Mouse (Mus musculus) gastrocnemius, postnatal 10 days (tissue): Measurements from ENCODE around the gene Rhbdf2. TPM values are rescaled to one million over a fixed set of nuclear protein-coding genes. Genes with fewer than 3 reads are reported as not detected.

Source experiments
- DNase-seq: peaks from one replicate; pipeline ENCODE4 v3.0.0; 2021; ENCODE audit warnings: mixed read lengths
- total RNA-seq, 2 experiments: library from RNA; stranded (reverse); gene quantifications; 2 replicates each; pipeline ENCODE4 v1.2.3; 2021

Gene Rhbdf2
- total RNA-seq, 2 experiments from 2014 or later: 5.2 to 8.4 TPM

DNA sequence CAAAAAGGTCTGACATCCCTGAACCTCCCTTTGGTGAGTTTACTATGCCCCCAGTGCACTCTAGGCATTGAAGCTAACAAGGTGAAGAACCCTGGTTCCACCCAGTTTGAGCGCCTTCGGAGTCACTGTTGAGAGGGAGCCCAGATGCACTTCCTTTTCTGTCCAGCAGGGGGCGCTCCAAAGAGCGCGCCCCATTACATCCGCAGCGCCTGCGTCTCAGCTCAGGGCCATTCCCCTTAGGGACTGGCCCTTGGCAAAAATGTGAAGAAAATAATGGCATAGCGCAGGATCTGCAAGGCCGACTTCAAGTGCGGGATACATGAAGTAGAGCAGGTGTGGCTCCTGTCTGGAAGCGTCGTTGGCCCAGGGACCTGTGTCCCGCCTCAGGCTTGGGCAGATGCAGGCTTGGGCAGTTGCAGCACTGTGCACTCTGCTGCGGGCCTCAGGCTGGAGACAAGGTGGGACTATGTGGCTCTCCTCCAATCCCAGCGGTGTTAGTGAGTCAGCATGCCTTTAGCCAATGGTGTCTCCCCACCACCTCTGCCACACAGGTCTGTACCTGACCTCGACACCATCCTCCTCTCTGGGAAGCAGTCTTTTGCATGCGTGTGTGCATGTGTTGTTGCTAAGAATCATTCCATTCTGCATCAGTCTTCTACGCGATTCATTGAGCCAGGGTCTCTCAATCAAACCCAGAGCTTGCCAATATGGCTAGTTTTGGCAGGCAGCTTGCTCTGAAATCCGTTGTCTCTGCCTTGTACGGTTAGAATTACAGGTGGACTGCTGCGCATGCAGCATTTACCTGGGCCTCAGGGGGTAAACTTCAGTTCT, 39.8 kb downstream of the Rhbdf2 start:
- peak; percentile 81 for DNase-seq

- DNase-seq: no peak
These were observed 40.5 kb downstream of the Rhbdf2 start, which contains the start of gene Aanat for GRCm38 (mm10) chr11:116586310-116586709. Gene Aanat (plus strand): TSS chr11:116586432.

DNA sequence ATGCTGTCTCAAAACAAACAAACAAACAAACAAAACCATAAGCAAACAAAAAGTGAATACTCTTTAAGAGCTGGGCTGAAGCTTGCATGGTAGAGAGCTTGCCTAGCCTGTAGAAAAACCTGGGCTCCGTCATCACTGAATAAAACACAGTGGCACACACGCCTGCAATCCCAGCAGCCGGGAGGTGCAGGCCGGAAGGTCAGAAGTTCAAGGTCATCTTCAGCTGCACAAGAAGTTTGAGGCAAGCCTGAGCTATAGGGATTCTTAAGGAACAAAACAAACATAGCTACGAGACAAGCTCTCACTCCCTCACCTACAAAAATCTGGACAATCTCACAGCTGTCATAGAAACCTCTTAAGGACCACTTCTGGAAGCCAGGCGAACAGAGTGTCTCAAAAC, 41.1 kb downstream of the Rhbdf2 start:
- DNase-seq: no peak

- DNase-seq: peak; percentile 90
These were observed 45.4 kb downstream of the Rhbdf2 start, which contains the start of gene Ube2o for GRCm38 (mm10) chr11:116581376-116581814. Gene Ube2o (minus strand): TSS chr11:116581447.

DNA sequence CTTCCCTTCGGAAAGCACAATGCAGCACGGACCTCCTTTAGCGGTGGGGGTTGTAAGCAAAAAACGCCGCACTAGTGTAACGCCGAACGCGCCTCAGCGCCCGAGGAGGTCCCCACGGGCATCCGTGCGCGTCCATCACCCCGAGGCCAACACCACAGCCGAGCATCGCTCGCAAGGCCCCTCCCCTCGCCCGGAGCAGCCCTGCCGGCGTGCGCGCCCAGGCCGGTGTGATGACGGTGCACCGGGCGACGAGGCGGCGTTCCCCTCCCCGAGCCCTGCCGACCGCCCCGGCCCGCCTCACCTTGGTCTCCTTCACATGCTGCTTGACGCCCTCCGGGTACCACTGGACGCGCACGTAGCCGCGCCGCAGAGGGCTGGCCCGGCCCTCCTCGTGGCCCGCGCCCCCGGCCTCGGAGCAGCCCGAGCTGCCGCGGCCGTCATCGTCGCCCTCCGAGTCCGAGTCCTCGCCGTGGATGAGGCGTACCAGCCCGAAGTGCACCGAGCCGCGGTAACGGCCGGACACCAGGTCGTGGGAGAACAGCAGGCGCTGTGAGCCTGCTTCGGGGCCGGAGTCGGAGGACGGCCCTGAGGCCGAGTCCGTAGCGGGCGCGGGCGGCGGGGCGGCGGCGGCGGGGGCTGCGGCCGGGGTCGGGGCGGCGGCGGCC, 46.0 kb downstream of the Rhbdf2 start:
- peak; percentile 49 for DNase-seq

- DNase-seq: no peak
These were observed 46.7 kb downstream of the Rhbdf2 start for GRCm38 (mm10) chr11:116580031-116580652.

GRCm38 (mm10) chr11:116579280-116579679, 47.5 kb downstream of the Rhbdf2 start:
- no peak for DNase-seq

DNA sequence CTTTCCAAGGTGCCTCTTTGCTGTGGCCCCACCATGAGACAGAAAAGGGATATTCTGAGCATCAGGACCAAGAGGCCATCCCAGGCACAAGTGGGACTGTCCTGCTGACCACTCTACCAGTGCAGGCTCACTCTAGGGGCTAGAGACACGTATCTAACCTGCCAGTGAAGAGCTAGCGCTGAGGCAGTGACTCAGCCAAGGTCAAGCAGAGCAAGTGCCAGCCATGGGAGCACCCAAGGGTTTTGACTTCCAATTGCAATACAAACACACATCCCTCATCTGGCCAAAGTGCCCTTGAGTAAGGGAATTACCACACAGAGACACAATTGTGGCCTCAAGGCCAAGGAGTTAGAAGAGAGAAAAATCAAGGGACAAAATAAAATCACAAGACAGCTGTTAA, 51.4 kb downstream of the Rhbdf2 start:
- DNase-seq: no peak

GRCm38 (mm10) chr11:116574982-116575381, 51.8 kb downstream of the Rhbdf2 start:
- DNase-seq: no peak

DNA sequence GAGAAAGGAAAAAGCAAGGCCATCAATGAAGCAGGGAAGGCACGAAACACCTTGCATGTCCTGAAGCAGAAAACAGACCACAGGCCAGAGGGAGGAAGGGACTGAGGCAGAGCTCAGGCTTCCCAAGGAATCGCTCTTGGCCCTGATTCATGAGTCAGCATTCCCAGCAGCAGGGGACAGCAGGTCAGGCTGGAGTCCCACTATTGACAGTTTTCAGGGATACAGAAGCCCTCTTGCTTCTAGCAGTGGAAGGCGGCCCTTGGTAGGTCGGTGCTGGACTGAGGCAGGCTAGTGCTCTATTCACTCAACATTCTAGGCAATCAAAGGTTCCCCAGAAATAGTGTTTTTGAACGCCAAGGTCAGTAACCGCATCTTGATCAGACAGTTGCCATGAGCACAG, 52.3 kb downstream of the Rhbdf2 start:
- DNase-seq: no peak

DNA sequence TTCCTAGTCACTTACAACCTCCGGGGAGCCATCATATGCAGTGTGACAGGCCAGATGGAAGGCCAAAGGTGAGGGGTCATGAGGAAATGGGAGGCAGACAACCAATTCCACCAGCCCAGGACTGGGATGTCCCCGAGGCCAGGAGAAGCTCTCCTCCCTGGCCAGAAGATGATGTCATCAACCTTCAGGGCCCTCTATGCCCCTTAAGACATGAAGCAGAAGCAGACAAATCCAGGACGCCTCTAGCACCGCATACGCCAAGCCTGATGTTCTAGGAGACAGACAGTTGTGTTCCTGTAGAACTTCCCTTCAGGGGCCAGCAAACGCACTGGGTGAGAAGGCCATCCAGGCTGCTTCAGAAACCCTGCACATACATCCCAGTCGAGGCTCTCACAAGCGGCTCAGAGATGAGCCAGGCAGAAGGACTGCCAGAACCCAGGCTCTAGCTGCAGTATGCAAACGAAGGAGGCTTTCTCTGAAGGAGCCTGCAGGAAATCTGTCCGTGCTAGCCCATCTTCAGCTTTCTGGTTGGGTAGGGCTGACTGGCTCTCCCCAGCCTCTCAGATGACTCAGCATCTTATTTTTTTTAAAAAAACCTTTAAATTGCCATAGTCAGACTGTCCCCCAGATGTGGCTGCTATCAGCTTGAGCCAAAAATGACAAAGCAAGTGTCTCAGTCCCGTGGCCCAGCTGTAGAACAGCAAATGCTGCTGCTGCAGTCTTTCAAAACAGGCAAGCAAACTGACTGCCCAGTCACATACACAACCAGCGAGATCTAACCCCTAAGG, 53.9 kb downstream of the Rhbdf2 start:
- no peak for DNase-seq

DNA sequence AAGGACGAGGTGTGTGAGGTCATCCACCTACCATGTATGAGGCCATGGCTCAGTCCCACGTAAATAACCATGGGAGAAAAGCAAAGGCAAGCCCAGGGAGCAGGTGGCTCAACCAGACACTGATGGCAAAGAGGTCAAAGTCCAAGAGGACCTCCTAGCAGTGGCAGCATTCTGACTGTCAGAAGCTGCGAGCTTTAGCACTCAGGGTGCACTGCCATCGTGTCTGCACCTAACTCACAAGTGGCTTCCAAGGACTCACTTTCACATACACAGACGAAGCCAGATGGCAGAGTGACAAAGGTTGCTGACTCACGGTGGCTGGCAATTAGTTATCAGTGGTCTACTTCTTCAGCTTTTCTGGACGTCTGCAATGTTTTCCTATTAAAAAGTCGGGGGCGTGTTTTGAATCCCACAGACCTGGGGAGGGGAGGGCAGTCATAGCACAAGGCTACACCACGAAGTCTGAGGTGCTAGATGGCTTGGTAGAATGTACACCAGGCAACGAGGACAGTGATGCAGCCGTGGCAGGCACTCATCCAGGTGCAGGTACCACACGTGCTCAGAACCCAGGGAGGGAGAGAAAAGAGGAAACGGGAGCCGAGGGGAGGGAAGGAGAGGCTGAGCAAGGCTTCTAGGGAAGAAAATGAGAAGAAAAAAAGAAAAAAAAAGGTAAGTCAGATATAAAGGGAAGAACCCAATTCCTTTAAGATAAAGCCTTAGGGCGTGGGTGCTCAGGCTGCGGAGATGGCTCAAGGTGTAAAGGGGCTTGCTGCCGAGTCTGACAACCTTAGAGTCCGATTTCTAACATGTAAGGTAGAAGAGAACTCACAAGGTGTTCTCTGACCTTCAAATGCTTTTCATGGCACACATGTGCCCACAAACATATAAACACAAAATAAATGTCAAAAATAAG, 54.8 kb downstream of the Rhbdf2 start:
- DNase-seq: no peak

DNA sequence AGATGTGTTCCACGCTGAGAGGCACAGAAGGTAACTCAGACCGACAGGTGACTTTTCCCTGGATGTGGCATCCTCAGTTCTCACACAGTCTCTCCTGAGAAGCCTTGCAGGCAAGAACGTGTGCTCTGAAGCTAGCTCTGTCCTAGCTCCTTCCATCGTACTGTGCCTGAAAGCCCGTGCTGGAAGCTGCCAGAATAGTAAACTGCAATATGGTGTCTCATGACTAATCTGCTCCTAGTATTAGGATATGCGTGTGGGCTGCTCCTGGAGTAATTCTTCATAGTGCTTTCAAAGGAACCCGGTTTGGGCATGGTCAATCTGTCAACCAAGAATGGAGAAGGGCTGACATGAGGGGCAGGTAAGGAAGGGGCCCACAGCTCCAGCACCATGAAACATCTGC, 56.0 kb downstream of the Rhbdf2 start:
- DNase-seq: no peak

DNA sequence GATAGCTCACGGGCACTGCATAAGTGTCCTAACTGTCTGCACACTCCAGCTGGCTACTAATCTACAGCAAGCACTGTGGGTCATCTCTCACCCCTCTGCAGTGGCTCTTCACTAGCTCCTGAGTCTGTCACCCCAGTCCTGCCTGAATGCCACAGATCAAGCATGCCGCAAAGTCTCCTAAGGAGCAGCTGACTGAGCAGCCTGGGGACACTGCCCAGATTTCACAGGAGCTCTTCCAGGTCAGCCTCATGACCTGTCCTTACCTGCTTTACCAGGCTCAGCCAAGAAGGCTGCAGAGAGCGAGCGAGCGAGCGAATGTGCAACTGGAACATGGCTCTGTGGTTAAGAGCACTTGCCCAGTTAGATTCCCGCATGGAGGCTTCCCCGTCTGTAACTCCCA, 59.3 kb downstream of the Rhbdf2 start:
- no peak for DNase-seq

DNA sequence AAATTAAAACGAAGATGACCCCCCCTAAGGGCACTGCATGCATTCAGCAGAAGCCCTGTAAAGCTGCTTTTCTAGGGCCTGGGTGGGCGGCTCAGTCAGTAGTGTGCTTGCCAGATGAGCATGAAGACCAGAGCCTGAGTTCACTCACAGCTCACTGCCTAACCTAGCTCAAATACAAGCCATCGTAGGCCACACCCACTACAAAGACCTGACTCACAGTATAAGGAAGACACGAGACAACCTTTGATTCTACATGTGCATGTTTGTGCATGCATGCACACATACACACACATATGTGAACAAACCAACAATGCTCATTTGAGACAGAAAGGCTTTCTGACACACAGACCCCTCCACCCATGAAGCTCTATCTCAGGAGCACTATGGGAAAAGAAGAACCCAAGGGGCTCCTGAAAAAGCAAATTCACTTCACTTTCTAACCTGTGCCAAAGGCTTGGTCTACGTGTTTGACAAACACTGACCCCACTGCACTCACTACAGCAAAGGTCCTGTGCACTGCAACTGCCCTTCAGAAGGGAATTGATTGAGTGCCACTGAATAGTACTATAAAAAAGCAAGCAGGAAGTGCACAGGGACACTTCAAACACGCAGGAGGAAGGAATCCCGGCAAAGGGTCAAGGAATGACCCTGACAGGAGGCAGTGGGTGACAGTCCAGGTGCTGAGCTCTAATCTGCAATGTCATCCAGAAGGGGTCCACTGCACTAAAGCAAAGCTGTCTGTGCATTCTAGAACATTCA, 61.4 kb downstream of the Rhbdf2 start:
- no peak for DNase-seq

DNA sequence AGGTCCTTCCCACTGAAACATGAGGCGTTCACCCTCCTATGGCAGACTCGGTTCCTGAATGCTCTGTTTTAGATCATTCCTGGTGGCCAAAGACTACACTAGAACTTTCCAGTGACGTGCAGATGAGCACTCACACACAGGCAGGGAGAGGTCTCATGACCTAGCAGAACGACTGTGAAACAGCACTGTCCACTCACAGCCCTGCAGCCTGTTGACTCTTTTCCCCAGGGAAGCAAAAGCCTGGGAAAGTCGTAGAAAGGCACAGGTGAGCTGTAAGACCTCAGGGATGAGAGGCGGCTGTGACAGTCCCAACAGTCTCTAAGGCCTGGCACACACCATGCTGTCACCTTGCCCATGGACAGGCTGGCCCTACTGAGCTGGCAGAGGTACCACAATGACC, 70.5 kb downstream of the Rhbdf2 start:
- no peak for DNase-seq

DNA sequence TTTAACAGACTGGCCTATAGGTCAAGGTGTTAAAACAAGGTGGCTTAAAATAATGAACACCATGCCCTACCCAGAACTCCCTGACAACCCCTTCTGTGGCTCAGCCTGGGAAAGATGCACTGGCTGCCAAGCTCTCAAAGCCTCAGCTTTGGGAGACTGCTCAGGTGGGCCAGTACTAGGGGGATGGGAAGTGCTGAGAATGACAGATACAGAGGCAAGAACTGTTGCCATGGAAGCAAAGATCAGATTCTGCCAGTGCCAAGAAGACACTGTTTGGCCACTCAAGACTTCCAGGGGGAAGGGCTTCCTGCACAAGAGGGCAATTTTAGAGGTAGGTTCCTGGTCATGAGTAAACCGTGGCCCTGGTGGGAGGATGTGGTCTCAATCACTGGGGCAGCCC, 71.2 kb downstream of the Rhbdf2 start:
- DNase-seq: no peak

- no peak for DNase-seq
These were observed 72.5 kb downstream of the Rhbdf2 start for GRCm38 (mm10) chr11:116554171-116554878.

GRCm38 (mm10) chr11:116552194-116552593, 74.6 kb downstream of the Rhbdf2 start:
- no peak for DNase-seq

GRCm38 (mm10) chr11:116550748-116551147, 76.1 kb downstream of the Rhbdf2 start:
- DNase-seq: no peak
